Mouse (Mus musculus) myocyte (in vitro differentiated cells): ENCODE data around the gene Mylk.

Source experiments
- CEBPB ChIP-seq: IDR thresholded peaks from 2 replicates; pipeline ENCODE4 v1.6.1; 2011; ENCODE audit warnings: mild to moderate bottlenecking, moderate library complexity; ENCODE audit not compliant: poor library complexity, insufficient read depth, severe bottlenecking
- E2F4 ChIP-seq: IDR thresholded peaks from one replicate; pipeline ENCODE4 v1.6.1; 2011; ENCODE audit warnings: mild to moderate bottlenecking, control low read depth, moderate library complexity; ENCODE audit not compliant: insufficient read depth
- MAX ChIP-seq: IDR thresholded peaks from one replicate; pipeline ENCODE4 v1.6.1; 2011; ENCODE audit warnings: low read depth, mild to moderate bottlenecking, control low read depth
- MYOD1 ChIP-seq, 3 experiments: IDR thresholded peaks; one replicate each; pipeline ENCODE4 v1.6.1; 2011; ENCODE audit warnings: control low read depth in 2 of 3, low read depth in 2 of 3, mild to moderate bottlenecking in 2 of 3, moderate library complexity in 1 of 3; ENCODE audit not compliant: insufficient read length in 2 of 3, control insufficient read depth in 1 of 3
- MYOG ChIP-seq, 3 experiments: IDR thresholded peaks; one replicate each; pipeline ENCODE4 v1.6.1; 2011; ENCODE audit warnings: control low read depth in 2 of 3, low read depth in 2 of 3, mild to moderate bottlenecking in 2 of 3; ENCODE audit not compliant: insufficient read length in 2 of 3, control insufficient read depth in 1 of 3, insufficient read depth in 1 of 3
- POLR2A ChIP-seq: IDR thresholded peaks from one replicate; pipeline ENCODE4 v1.6.1; 2011; ENCODE audit warnings: low read depth, mild to moderate bottlenecking, control low read depth, moderate library complexity; ENCODE audit not compliant: insufficient read length
- POLR2AphosphoS2 ChIP-seq: IDR thresholded peaks from one replicate; pipeline ENCODE4 v1.6.1; 2011; ENCODE audit warnings: low read depth, control low read depth; ENCODE audit not compliant: insufficient read length
- SRF ChIP-seq: IDR thresholded peaks from one replicate; pipeline ENCODE4 v1.6.1; 2011; ENCODE audit warnings: low read depth; ENCODE audit not compliant: control insufficient read depth, insufficient read length
- TCF3 ChIP-seq: IDR thresholded peaks from one replicate; pipeline ENCODE4 v1.6.1; 2011; ENCODE audit warnings: low read depth, control low read depth; ENCODE audit not compliant: insufficient read length
- USF1 ChIP-seq: IDR thresholded peaks from one replicate; pipeline ENCODE4 v1.6.1; 2011; ENCODE audit warnings: low read depth, mild to moderate bottlenecking, control low read depth, moderate library complexity

DNA sequence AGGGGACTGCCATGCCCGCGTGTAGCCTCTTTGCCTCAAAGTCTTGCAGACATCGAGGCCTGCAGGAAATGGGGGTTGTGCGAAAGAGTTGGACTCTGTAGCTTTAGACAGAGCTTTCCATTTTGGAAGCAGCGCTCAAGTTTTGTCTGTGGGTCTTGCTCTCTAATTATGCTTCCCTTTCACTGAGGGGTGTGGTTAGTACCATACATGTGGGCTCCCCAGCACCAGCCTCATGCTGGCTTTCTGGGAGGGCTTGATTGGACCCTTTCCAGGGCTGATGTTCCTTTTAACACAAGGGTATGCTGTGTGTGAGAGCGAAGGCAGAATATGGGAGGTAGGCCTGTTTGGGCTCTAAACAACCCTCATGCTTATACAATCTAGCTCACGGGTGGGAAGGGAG is 12.0 kb downstream of the Mylk start:
- TF ChIP-seq POLR2A (no peak), MYOG (IDR thresholded peaks at IDR 0.05; ENCODE audit: control insufficient read depth in 1 of 3, insufficient read depth in 1 of 3, insufficient read length in 2 of 3, low read depth in 2 of 3) (no peak), POLR2AphosphoS2 (no peak), MAX (no peak), E2F4 (no peak), CEBPB (no peak), TCF3 (no peak), MYOD1 (IDR thresholded peaks at IDR 0.05; ENCODE audit: control insufficient read depth in 1 of 3, insufficient read length in 2 of 3, low read depth in 2 of 3) (no peak), USF1 (no peak), SRF (no peak)
